Mouse (Mus musculus): Measurements from ENCODE around the gene Tigd3. TPM values are rescaled to one million over a fixed set of nuclear protein-coding genes. Genes with fewer than 3 reads are reported as not detected.
"Not testable (repeated sequence)": the region's sequence is repeated elsewhere in the genome, so short reads cannot be mapped to it uniquely, and the experiment has no call there.

The Tigd3 gene
- total RNA-seq, 1 experiment from 2014 or later: 1.3 TPM

DNA sequence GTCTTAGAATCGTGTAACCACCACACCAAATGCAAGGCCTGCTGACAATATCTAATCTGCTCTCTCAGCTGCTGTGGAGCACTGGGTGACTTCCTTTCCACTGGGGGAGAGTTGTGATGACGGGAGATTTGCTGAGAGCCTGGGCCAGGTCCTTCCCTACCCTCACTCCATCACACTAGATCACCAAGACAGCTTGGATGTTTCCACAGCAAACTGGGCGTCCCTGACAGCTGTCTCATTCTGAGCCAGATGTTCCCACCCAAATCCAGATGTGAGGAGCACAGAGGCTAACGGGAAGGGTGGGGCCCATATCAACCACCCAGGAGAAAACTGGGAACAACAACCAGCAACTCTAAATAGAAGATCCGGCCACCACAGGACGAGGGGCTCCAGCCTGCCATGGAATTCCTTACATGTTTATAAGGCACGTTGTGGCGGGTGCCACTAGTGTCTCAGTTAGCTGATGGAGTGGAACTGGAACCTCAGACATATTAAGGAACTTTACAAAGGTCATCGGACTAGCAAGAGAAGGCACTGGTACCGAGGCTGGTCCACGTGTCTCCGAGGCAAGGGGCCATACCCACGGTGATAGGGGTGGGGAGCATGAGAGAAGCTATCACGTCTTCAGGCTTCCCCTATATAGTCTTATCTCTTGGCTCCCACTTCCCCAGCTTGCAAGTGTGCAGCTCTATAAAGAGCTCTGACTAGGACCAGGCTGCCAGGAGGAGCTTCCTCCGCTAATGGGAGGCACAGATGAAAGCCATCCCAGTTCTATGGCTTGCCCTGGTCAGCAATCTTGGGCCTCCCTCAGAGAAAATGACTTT, 28.4 kb upstream of the Tigd3 start:
- DNase-seq: no peak

GRCm38 (mm10) chr19:5921715-5922114, 27.8 kb upstream of the Tigd3 start:
- no peak for DNase-seq

DNA sequence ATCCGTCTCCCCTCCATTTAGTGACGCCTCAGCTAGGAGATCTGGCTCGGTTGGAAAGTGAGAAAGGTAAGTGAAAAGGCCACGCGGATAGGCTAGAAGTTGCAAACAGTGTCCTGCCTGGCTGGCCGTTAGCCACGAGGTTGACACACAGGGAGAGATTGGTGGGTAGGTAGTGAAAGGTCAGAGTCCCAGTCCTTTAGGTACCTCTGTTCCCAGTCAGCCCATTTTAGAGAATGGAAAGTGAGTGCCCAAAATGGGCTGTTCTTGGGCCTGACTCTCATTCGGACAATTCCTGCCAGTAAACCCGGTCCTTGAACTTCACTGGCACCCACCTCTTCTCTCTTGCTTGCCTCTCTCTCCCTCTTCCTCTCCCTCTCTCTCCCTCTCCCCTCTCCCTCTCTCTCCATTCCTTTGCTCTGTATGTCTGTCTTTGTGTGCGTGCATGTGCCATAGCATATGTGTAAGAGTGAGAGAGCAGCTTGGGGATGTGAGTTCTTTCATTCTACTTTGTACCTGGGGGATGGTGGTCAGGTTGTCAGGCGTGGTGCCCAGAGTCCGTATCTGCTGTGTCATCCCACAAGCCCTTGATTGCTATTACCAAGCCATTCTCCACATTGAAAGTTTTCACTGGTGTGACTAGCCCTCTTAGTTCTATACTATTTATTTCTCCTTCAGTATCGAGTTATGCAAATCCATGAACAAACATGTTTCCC, 19.2 kb upstream of the Tigd3 start, which contains the start of gene Dpf2:
TSS of gene Dpf2 (minus strand) at position 4 of the 713 bp plus-strand sequence.
- no peak for DNase-seq

DNA sequence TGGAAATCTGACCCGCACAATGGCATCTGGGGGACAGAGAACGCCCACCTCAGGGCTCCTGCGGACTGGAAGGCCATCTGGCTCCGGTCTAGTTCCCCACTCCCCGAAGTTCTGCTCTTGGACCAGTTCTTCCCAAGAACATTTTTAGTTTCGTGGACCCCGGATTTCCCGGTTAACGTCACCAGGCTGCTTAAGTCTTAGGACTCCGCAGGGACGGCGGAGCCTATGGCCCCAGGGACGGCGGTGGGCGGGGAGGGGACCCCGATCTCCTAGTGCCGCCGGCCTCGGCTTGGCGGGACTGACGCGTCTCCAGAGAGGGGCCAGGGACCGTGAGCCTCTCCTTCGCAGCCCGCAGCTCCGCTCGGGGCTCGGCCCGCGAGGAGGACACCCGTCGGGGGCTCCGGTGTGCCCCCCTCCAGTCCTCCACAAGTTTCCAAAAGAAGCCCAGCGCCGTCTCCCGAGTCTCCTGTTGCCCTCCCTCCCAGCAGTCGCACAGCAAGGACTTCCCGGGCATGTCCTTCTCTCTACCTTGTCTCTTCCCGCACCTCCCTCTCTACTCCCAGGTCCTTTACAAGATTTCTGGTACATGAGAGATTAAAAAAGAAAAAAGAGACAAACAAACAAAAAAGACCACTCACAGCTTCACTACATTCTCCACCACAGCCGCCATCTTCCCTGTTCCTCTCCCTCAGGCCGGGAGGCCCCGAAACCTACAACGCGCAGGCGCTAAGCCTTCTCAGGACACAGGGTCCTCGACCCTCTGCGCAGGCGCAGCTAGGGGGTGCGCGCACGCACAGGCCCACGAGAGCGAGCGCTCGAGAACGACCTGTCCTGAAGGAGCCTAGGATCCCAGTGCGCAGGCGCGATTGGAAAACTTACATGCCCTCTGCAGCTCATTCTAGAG, 18.4 kb upstream of the Tigd3 start:
- DNase-seq: peak; percentile 99

GRCm38 (mm10) chr19:5911430-5912102, 17.6 kb upstream of the Tigd3 start:
- DNase-seq: no peak

- DNase-seq: no peak
These were observed 16.3 kb upstream of the Tigd3 start for GRCm38 (mm10) chr19:5910221-5910620.

DNA sequence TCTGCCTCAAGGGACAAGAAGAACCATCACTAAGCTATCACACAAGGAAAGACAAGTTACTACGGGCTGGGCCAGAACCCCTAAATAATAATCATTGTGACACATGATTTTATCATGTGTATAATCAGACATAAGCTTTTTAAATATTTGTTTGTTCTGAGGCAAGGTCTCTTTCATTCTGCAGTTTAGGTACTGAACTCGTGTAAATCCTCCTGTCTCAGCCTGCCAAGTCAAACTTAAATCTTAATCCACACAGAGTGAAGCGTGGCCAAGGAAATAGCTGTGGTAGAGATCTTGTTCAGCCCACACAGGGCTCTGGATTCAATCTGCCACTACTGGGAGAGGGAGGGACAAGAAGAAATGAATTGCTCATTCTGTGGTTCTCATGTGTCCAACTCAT, 13.3 kb upstream of the Tigd3 start:
- DNase-seq: no peak

DNA sequence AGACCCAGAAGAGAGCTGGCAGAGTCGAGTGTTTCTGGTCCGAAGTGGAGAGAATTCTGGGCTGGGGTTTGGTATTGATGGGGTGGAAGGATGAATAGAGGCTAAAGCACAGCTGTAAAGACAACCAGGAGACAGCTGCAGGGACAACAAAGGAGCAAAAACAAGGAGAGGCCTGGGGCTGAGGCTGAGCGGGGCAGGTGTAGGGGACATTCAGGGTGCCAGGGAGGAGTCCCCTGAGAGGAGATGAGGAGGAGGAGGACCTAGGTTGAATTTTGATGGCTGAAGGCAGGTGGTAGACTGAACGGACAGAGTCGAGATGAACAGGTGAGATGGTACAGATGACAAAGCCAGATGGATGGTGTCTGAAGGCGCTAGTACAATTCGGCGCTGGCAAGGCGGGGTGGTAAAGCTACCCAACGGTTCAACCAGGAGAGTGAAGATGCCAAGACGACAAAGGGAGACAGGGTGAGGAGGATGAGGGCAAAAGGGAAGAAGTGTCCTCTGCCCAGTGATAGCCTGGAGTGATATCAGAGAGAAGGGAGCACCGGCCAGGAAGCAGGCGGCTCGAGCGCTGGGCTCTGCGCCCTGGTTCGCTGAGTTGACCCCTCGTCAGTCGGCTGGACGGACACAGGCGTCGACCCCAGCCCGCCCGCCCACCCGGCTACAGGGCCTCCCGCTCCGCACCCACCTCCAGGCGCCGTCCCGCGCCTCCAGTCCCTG, 507 bp downstream of the Tigd3 start:
- DNase-seq: no peak

- no peak for DNase-seq
These were observed 1.2 kb downstream of the Tigd3 start for GRCm38 (mm10) chr19:5892735-5893134.

DNA sequence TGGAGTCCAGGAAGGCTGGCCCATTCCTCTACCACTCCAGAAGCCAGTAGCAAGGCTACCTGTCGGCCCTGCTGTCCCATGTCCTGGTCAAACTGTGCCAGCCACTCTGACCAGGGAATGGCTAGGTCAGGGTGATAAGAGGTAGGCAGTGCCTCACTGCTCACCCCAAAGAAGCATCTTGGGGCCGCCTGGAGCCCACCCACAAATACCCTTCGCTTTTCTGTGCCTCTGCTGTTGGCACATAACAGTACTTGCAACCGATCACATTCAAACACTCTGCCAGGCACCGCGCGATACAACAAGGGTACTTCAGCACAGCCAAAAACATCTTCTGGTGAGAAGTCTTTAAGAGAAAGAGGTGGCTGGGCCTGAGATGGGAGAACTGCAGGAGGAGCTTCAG, 1.7 kb downstream of the Tigd3 start:
- no peak for DNase-seq

- DNase-seq: no peak
These were observed 2.3 kb downstream of the Tigd3 start for GRCm38 (mm10) chr19:5891521-5892258.

DNA sequence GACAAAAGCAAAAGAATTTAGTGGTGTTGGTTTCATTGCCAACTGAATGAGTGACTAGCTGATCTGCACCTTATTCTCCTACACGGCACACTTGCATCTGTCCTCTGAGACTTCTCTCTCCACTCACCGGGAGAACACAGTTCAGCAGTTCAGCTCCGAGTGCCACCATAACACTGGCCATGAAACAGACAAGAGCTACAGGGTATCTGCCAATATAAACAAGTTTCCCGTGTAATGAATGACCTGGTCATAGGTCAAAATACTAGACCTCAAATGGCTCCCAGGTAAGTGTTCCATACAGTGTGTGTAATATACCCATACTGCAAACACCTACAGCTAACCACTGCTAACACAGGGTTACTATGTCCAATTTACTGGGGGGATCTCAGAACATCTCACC, 4.7 kb downstream of the Tigd3 start:
- no peak for DNase-seq

GRCm38 (mm10) chr19:5887234-5887815, 6.6 kb downstream of the Tigd3 start:
- DNase-seq: no peak

DNA sequence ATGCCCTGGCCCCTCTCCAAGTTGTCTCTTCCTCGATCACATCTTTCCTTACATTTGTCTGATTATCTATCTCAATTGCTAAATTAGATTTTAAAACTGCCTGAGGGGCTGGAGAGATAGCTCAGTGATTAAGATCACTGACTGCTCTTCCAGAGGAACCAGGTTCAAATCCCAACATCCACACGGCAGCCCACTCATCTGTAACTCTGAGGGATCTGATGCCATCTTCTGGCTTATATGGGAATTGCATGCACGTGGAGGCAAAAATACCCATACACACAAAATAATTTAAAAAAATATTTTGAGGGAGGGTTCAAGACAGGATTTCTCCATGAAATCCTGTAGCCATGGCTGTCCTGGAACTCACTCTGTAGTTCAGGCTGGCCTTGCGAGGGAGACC, 8.1 kb downstream of the Tigd3 start:
- no peak for DNase-seq

GRCm38 (mm10) chr19:5883935-5884334, 10.0 kb downstream of the Tigd3 start:
- no peak for DNase-seq

- not testable (repeated sequence) for DNase-seq
These were observed 11.9 kb downstream of the Tigd3 start for GRCm38 (mm10) chr19:5882079-5882478.

DNA sequence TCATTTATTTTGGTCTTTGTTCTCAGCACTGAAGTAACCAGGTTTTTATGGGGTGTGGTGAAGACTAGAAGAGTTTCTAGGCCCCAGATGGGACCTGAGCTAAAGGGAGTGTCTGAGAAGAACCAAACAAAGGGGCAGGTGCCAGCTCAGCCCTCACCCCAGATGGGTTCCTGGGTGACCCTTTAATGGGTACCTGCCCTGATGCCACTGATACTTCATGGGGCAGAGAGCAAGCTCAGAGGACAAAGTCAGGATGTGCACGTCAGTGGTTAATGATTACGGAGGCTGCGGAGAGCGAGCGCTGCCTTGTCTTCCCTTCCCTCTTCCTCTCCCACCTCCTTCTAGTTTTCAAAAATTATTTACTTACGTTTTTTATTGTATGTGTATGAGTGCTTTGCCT, 12.8 kb downstream of the Tigd3 start:
- DNase-seq: no peak

GRCm38 (mm10) chr19:5879735-5880134, 14.2 kb downstream of the Tigd3 start:
- no peak for DNase-seq

GRCm38 (mm10) chr19:5878916-5879315, 15.0 kb downstream of the Tigd3 start:
- DNase-seq: no peak

GRCm38 (mm10) chr19:5878362-5878722, 15.6 kb downstream of the Tigd3 start:
- peak; percentile 84 for DNase-seq
